Mouse (Mus musculus) forebrain, embryonic 12.5 days (tissue): Measurements from ENCODE around the gene Gm14137. TPM values are rescaled to one million over a fixed set of nuclear protein-coding genes. Genes with fewer than 3 reads are reported as not detected.

Experiments
- ATAC-seq: fragments of 200-750 bp; cut with Nextera tagmentation; 2 replicates; pipeline ENCODE4 v1.8.0; 2017; ENCODE audit warnings: moderate TSS enrichment; ENCODE audit not compliant: low FRiP score
- H3K27ac ChIP-seq: fragments of 300-500 bp; sonication (generic); 2 replicates; pipeline ENCODE4 v1.5.1; 2016; ENCODE audit warnings: mild to moderate bottlenecking
- H3K27me3 ChIP-seq: fragments of 300-500 bp; sonication (generic); 2 replicates; pipeline ENCODE4 v1.6.1; 2016; ENCODE audit warnings: mild to moderate bottlenecking
- H3K36me3 ChIP-seq: fragments of 300-500 bp; sonication (generic); replicated peaks from 2 replicates; pipeline ENCODE4 v1.6.1; 2016; ENCODE audit warnings: mild to moderate bottlenecking
- H3K4me1 ChIP-seq: fragments of 300-500 bp; sonication (generic); 2 replicates; pipeline ENCODE4 v1.6.1; 2016
- H3K4me2 ChIP-seq: fragments of 300-500 bp; sonication (generic); 2 replicates; pipeline ENCODE4 v1.6.1; 2016; ENCODE audit warnings: mild to moderate bottlenecking, moderate library complexity
- H3K4me3 ChIP-seq: fragments of 300-500 bp; sonication (generic); replicated peaks from 2 replicates; pipeline ENCODE4 v1.5.1; 2016; ENCODE audit warnings: mild to moderate bottlenecking
- H3K9ac ChIP-seq: fragments of 300-500 bp; sonication (generic); 2 replicates; pipeline ENCODE4 v1.6.1; 2016; ENCODE audit warnings: mild to moderate bottlenecking
- H3K9me3 ChIP-seq: fragments of 300-500 bp; sonication (generic); 2 replicates; pipeline ENCODE4 v1.6.1; 2016
- WGBS: fragments of 180-500 bp; shearing (Covaris S2); methylation state at CpG from one replicate; pipeline ENCODE4 v1.1.7; 2016; 5-methylcytosine and 5-hydroxymethylcytosine counted together
- polyA plus RNA-seq: library from polyadenylated mRNA; unstranded; fragments of >200 nt; fragmentation: Nextera tagmentation; extraction: Ambion mirVana; gene quantifications from 2 replicates; pipeline ENCODE4 v1.2.1, GENCODE M21; 2016

Gene Gm14137
- polyA plus RNA-seq = 1.0 and 1.5 TPM in 2 replicates

DNA sequence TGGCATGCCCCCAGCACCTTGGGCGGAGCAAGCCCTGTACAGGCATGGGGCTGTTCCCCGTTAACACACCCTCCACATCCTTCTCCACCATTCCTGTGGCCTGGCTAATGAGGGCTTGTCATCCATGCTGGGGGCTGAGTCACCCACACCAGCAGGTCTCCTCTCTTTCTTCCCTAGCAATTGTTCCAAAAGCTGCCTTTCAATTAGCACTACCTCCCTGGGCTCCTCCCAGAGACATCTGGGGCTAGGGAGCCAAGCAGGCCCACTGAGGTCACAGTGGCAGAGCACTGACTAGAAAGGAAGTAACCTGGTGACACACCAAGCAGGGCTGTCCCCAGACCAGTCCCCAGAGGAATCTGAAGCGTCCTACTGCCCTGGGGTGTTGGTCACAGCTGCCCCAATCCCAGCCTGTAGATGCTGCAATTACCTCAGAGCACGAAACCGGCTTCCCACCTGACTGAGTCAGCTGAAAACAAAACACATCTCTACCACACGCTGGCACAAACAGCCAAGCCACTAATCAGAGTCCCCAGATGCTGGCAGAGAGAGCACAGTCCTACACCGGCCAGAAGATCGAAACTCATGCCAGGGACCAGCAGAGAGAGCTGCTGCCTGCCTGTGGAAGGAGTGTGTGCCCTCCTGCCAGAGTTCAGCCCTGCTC lies at the start of gene Gm14137:
TSS of gene Gm14137 (plus strand) at position 519 of the 661 bp plus-strand sequence.
- H3K4me2 ChIP-seq = 0 out of 2 replicates have a peak within 1 kb of the TSS, but pooled peaks have one; percentile 1

DNA sequence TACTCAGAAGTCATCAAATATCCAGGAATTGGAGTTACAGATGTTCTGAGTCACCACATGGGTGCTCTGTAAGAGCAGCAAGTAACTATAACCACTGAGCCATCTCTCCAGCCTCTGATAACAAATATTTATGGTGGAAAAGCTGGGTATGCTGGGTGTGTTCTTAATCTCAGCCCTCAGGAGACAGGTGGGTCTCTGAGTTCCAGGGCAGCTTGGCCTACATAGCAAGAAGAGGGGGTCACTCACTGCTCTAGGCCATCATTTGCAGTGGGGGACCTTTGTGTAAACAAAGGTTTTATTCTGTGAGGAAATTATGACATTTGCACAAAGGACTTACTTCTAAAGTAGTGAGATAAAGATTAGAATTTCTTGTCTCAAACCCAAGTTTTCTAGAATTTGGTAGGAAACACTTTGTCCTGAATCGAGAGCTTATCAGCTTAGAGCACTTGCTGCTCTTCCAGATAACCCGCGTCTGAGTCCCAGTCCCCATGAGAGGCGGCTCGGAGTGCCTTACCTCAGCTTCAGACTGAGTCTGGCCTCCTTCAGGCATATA lies 37.9 kb upstream of the Gm14137 start:
- H3K4me3 ChIP-seq = no peak overlapping the region
- no peak overlapping the region for H3K4me2 ChIP-seq
- H3K9me3 ChIP-seq = no peaks in the 10 kb centered on the region
- H3K27me3 ChIP-seq = no peaks in the 10 kb centered on the region
- H3K27ac ChIP-seq = no peak overlapping the region
- peaks cover 90% of the 10 kb centered on the region for H3K36me3 ChIP-seq
- no peak for ATAC-seq
- no peaks in the 10 kb centered on the region for H3K4me1 ChIP-seq
- H3K9ac ChIP-seq = no peak overlapping the region
- 89% methylated on average over 5 of the region's 5 CpGs for WGBS

More for the DNA sequence above, at the start of gene Gm14137:
- 0 out of 2 replicates have a peak within 1 kb of the TSS, but pooled peaks have one; percentile 47 for H3K27ac ChIP-seq
- ATAC-seq = no peak; the same call in 1 of the 2 replicates
- H3K4me3 ChIP-seq = no peak within 1 kb of the TSS
- peaks cover 31% of the 10 kb centered on the region for H3K4me1 ChIP-seq
- WGBS = 28% methylated on average over 8 of the region's 8 CpGs
- H3K9me3 ChIP-seq = no peaks in the 10 kb centered on the region
- peaks cover 11% of the 10 kb centered on the region; the same call in 1 of the 2 replicates for H3K27me3 ChIP-seq
- 0 out of 2 replicates have a peak within 1 kb of the TSS, but pooled peaks have one; percentile 17 for H3K9ac ChIP-seq
- peaks cover 19% of the 10 kb centered on the region; the same call in 1 of the 2 replicates for H3K36me3 ChIP-seq

DNA sequence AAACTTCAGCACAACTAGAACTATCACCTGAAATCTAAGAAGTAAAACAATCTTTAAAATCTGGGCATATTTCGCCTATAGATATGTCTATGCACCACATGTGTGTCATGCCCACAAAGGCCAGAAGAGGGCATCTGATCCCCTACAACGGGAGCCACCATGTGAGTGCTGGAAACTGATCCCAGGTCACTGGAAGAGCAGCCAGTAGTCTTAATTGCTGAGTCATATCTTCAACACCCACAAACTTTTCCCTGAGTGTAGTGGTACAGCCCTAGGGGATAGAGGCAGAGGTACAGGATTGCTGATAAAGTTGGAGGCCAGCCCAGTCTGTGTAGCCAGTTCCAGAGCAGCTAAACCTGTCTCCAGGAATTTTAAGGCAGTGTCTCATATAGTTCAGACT lies 29.1 kb upstream of the Gm14137 start:
- 85% methylated on average over 2 of the region's 2 CpGs for WGBS
- Histone ChIP-seq H3K36me3 (peaks cover 91% of the 10 kb centered on the region), H3K9ac (no peak overlapping the region), H3K9me3 (no peaks in the 10 kb centered on the region), H3K27me3 (no peaks in the 10 kb centered on the region), H3K4me1 (no peaks in the 10 kb centered on the region), H3K27ac (no peak overlapping the region), H3K4me2 (no peak overlapping the region), H3K4me3 (no peak overlapping the region)
- ATAC-seq = no peak

DNA sequence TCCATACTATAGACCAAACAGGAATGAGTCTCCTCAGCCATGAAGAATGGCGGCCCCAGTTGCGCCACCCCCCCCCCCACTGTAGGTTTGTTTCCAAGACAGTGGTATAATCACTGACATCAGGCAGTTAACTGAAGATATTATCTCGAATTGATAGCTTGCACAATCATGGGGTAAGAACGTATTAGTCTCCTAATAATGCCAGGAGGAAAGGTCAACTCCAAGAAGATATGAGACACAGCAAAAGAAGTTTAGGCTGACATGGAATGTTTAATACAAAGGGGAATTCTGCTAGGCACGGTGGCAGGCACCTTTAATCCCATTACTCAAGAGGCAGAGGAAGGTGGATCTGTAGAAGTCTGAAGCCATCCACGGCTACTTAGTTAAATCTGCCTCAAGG lies 27.9 kb upstream of the Gm14137 start:
- H3K27ac ChIP-seq = no peak overlapping the region
- WGBS = 88% methylated on average over 6 of the region's 6 CpGs
- no peaks in the 10 kb centered on the region for H3K27me3 ChIP-seq
- no peak overlapping the region for H3K4me3 ChIP-seq
- H3K36me3 ChIP-seq = peaks cover 91% of the 10 kb centered on the region
- no peaks in the 10 kb centered on the region for H3K4me1 ChIP-seq
- H3K4me2 ChIP-seq = no peak overlapping the region
- no peak overlapping the region for H3K9ac ChIP-seq
- H3K9me3 ChIP-seq = no peaks in the 10 kb centered on the region
- no peak for ATAC-seq

DNA sequence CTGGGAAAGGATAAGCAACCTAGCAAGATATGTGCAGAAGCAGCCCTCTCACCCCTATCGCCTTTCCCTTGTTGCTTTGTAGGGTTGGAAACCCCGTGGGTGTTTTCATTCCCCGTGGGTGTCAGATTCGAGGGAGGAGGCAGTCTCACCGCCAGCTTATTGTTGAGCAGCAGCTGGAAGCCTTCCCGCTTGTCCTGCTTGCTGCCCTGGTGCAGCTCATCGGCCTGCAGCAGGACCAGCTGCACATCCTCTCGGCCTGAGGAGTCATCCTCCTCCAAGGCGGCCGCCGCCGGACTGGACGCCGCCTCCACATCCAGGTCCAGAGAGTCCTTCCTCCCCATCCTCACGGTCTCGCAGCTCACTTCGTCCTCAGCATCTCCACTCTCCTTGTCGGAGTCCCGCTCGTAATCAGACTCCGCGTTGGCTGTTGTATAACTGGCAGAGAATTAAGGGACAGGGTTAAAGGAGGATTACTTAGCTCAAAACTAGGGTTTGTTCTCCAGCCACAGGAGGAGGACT lies 27.1 kb upstream of the Gm14137 start:
- Histone ChIP-seq H3K27me3 (no peaks in the 10 kb centered on the region), H3K36me3 (peaks cover 91% of the 10 kb centered on the region), H3K4me2 (no peak overlapping the region), H3K9ac (no peak overlapping the region), H3K4me1 (no peaks in the 10 kb centered on the region), H3K27ac (no peak overlapping the region), H3K4me3 (no peak overlapping the region), H3K9me3 (no peaks in the 10 kb centered on the region)
- 86% methylated on average over 22 of the region's 22 CpGs for WGBS
- ATAC-seq = no peak

DNA sequence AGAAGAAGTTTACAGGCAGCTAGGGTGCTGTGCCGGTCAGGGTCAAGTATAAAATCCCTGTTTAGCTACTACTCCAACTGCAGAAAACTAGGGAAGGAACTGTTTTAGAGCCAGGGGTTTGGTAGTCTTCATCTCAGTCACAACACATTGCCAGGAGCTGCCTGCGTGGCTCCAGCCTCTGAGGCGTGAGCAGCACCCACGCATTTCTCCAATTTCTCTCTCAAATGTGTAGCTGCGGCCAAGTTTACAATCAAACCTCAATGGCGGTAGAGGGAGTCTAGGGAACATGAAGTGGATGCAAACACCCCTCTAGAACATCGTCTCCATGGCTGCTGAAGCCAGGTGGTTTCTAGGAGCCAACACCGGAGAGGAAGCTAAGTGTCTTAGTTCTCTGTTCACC lies 26.5 kb upstream of the Gm14137 start:
- no peak for ATAC-seq
- Histone ChIP-seq H3K27me3 (no peaks in the 10 kb centered on the region), H3K4me1 (no peaks in the 10 kb centered on the region), H3K9me3 (no peaks in the 10 kb centered on the region), H3K9ac (no peak overlapping the region), H3K27ac (no peak overlapping the region), H3K36me3 (peaks cover 91% of the 10 kb centered on the region), H3K4me3 (no peak overlapping the region), H3K4me2 (no peak overlapping the region)
- WGBS = 90% methylated on average over 8 of the region's 8 CpGs

DNA sequence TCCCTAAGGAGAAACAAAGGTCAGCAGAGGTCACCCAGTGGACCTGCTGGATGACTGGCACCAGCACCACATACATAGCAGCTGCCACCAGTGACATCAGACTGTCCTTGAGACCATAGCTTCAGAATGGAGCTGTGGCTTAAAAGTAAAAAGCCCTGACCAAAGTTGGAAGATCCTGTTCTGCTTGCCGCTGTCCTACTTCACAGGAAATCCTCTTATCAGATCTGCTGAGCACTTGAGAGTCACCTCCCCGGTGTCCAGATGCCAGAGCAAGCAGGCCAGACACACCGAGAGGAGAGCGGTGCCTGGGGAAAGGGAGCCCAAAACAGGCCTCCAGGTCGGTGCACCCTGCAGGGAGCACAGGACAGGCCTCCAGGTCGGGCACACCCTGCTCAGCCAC lies 22.1 kb upstream of the Gm14137 start:
- H3K4me3 ChIP-seq = no peak overlapping the region
- no peaks in the 10 kb centered on the region for H3K9me3 ChIP-seq
- no peak for ATAC-seq
- peaks cover 14% of the 10 kb centered on the region for H3K4me1 ChIP-seq
- WGBS = 86% methylated on average over 6 of the region's 6 CpGs
- H3K36me3 ChIP-seq = peaks cover 69% of the 10 kb centered on the region
- H3K4me2 ChIP-seq = no peak overlapping the region
- H3K27me3 ChIP-seq = no peaks in the 10 kb centered on the region
- H3K27ac ChIP-seq = no peak overlapping the region
- no peak overlapping the region for H3K9ac ChIP-seq

DNA sequence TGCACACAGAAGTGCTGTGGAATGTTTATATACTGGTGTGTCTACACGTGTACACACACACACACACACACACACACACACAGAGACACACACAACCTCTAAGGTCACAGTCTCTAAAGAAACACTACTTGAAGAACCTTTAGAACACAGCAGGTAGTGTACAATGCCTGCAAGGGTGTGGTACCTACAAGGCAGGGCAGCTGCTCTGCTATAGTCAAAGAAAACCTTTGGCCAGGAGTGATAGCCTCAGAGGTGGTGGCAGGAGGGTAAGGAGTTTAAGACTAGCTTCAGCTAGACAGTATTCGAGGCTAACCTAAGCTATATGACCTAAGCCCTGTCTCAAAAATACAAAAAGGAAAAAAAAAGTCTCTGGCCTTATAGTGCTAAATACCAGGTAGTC lies 19.6 kb upstream of the Gm14137 start:
- H3K4me2 ChIP-seq = no peak overlapping the region
- 85% methylated on average over 2 of the region's 2 CpGs for WGBS
- H3K4me1 ChIP-seq = peaks cover 18% of the 10 kb centered on the region
- H3K9me3 ChIP-seq = no peaks in the 10 kb centered on the region
- H3K27ac ChIP-seq = no peak overlapping the region
- peaks cover 45% of the 10 kb centered on the region for H3K36me3 ChIP-seq
- H3K27me3 ChIP-seq = no peaks in the 10 kb centered on the region
- H3K4me3 ChIP-seq = no peak overlapping the region
- H3K9ac ChIP-seq = no peak overlapping the region
- no peak for ATAC-seq

DNA sequence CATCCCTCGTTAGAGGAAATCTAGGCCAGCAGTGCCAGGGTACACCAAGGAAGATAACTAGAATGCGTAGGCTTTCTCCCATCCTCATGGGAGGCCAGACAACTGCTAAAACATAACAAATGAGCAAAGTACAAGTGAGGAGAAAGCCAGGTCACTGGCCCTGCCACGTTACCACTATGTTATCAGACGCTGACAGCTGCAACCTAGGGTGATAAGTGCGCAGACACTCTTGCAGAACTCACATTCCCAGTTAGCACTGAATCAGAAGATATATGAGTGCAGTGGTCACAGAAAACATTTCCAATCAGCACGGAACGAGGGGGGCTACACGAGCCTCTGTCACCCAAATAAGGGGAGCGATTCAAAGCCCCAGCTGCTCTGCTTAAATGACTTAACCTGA lies 18.9 kb upstream of the Gm14137 start:
- H3K27me3 ChIP-seq = 0 out of 2 replicates have a peak, but pooled peaks cover 4% of the 10 kb centered on the region
- peak overlapping the region; percentile 93 for H3K4me2 ChIP-seq
- ATAC-seq = no peak
- H3K9ac ChIP-seq = no peak overlapping the region
- peaks cover 18% of the 10 kb centered on the region for H3K4me1 ChIP-seq
- WGBS = 87% methylated on average over 9 of the region's 9 CpGs
- H3K36me3 ChIP-seq = peaks cover 38% of the 10 kb centered on the region
- H3K9me3 ChIP-seq = no peaks in the 10 kb centered on the region
- H3K27ac ChIP-seq = no peak overlapping the region
- peak overlapping the region; percentile 99 for H3K4me3 ChIP-seq

DNA sequence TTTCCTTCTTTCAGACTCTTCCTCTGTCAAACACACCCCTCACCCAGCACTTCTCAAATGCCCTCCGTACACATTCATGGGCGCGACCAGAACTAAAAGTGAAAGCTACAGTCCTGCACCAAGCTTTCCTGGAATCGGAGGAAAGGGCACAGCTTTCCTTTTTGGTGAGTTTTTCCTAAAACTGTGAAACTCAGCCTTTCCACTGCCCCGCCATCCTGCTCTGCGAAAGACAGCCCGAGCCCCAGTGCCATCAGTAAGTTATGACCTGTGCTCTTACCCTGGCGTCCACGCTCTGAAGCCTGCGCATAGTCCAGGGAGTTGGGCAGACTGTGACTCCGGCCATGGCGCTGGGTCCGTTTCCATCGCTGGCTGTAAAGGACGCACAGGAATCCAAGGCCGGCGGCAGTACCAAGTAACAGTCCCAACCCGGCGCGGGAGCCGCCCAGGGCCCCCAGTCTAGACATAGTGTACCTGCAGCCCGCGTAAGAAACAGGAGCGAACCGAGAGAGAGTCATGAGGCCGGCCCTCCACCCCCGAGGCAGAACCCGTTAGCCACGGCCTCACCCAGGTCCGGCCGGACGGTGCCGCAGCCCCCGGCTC lies 18.1 kb upstream of the Gm14137 start:
- H3K9ac ChIP-seq = peak overlapping the region; percentile 94
- ATAC-seq = no peak
- peak overlapping the region; percentile 99 for H3K4me3 ChIP-seq
- peak overlapping the region; percentile 50; the same call in 1 of the 2 replicates for H3K27ac ChIP-seq
- H3K4me2 ChIP-seq = peak overlapping the region; percentile 93
- H3K27me3 ChIP-seq = 0 out of 2 replicates have a peak, but pooled peaks cover 4% of the 10 kb centered on the region
- H3K36me3 ChIP-seq = peaks cover 30% of the 10 kb centered on the region
- 9% methylated on average over 33 of the region's 34 CpGs for WGBS
- H3K4me1 ChIP-seq = peaks cover 18% of the 10 kb centered on the region
- no peaks in the 10 kb centered on the region for H3K9me3 ChIP-seq

DNA sequence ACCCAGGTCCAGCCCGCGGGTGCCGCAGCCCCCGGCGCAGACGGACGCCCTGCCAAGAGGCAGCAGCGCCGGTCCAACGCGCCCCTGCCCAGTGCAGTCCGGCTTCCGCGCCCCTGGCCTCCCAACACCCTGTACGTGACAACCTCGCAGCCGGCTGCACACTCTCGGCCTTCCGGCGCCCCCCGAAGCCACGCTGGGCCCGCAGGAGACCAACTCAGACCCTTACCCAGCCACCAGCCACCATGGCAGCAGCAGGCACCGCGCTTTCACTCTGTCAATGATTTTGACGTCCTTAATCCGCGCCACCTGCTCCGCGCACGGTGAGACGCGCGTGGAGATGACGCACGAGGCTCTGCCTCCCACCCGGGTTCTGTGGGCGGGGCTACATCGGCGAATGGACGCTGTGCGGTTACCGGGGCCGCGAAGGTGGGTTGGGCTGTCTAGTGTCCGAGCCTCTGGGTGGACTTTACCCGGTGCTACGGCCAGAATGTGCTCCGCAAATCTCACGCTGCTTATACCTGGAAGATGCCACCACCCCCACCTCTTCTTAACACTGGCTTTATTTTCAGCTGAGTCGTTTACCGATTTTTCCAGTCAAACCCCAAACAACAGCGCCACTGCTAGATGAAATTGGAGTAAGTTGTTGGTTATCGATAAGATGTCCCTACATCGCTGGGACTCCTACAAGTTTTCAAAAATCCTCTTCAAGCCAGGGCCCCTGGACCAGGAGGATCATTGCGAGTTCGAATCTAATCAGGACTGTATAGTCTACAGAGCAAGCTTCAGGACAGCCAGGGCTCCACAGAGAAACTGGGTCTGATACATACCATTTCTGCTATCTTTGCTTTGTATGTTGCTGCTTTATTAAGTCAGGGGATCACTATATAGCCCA lies 17.4 kb upstream of the Gm14137 start, which contains the start of gene Rmdn3:
TSS of gene Rmdn3 (minus strand) at position 354 of the 892 bp plus-strand sequence.
- 1% methylated on average over 56 of the region's 57 CpGs for WGBS
- Histone ChIP-seq H3K4me3 (peak within 1 kb of the TSS; percentile 99), H3K36me3 (peaks cover 23% of the 10 kb centered on the region), H3K4me2 (peak within 1 kb of the TSS; percentile 93), H3K9ac (peak within 1 kb of the TSS; percentile 94), H3K4me1 (peaks cover 18% of the 10 kb centered on the region), H3K9me3 (no peaks in the 10 kb centered on the region), H3K27ac (peak within 1 kb of the TSS; percentile 50), H3K27me3 (0 out of 2 replicates have a peak, but pooled peaks cover 4% of the 10 kb centered on the region)
- peak; percentile 94 for ATAC-seq
